Mouse (Mus musculus): ENCODE data around the gene Irf4. TPM values are rescaled to one million over a fixed set of nuclear protein-coding genes. Genes with fewer than 3 reads are reported as not detected.

Gene Irf4
- polyA plus RNA-seq, 1 experiment from 2014 or later: 0.06 TPM

DNA sequence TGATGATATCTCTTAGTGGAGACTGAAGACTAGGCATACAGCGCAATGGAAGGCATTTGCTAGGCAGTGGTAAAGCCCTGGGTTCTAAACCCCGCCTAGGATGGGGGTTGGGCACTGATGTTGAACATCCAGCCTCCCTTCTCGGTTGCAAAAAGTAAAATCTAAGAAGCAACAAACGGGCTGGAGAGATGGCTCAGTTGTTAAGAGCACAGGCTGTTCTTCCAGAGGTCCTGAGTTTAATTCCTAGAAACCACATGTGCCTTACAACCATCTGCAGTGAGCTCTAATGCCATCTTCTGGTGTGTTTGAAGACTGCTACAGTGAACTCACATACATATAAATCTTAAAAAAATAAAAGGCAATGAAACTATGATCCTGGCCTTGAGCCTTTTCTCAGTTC, 13.2 kb downstream of the Irf4 start:
- H3K4me1 ChIP-seq (replicated peaks; ENCODE audit: control insufficient read depth, insufficient read depth, low read length): no peaks in the 10 kb centered on the region
- H3K27me3 ChIP-seq (ENCODE audit: control insufficient read depth, insufficient read depth, low read length): no peaks in the 10 kb centered on the region
- no peak overlapping the region for H3K27ac ChIP-seq (ENCODE audit: low read depth, low read length)
- H3K4me2 ChIP-seq (replicated peaks; ENCODE audit: low read depth, low read length): no peak overlapping the region
- no peak overlapping the region for H3K4me3 ChIP-seq (ENCODE audit: low read depth, low read length)
- no peaks in the 10 kb centered on the region for H3K36me3 ChIP-seq (ENCODE audit: control insufficient read depth, insufficient read depth, low read length)
- DNase-seq (ENCODE audit: low spot score): no peak
- no peak for ATAC-seq (ENCODE audit: low FRiP score)
- H3K9me3 ChIP-seq (ENCODE audit: control insufficient read depth, low read length): no peaks in the 10 kb centered on the region
- WGBS: 84% methylated on average over 4 of the region's 4 CpGs
- H3K9ac ChIP-seq (ENCODE audit: low read depth, low read length): no peak overlapping the region

DNA sequence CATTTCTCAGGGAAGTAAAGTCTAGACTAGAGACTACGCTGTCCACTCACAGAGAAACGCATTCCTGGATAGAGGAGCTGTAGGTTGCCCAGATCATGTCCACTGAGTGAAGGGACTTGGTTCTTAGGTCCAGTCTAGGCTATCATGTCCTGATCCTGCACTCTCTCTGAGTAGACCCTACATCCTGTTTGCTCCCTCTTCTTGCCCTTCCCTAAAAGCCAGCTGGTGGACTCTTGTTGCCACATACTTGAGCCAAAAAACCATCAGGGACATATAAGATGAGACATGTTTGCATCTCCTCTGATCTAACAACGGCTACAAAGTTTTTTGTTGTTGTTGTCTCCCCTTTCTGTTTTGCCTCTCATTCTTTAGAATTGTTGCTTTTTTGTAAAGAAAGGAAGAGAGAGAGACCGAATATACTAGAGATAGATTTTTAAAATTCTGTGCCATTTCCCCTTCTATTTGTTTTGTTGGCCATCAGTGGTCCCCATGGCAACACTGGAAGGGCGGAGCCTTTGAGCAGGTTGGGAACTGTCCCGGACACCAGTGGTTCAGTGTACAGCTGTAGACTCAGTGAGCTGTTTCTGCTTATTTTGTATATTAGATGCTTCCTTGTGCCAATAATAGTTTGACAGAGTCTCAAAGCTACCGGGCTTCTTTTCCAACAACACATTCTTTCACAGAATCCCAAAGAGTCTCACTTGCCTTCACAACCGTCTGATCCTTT, 15.2 kb downstream of the Irf4 start:
- WGBS: 81% methylated on average over 8 of the region's 8 CpGs
- ATAC-seq (ENCODE audit: low FRiP score) (no peak), DNase-seq (ENCODE audit: low spot score) (no peak)

DNA sequence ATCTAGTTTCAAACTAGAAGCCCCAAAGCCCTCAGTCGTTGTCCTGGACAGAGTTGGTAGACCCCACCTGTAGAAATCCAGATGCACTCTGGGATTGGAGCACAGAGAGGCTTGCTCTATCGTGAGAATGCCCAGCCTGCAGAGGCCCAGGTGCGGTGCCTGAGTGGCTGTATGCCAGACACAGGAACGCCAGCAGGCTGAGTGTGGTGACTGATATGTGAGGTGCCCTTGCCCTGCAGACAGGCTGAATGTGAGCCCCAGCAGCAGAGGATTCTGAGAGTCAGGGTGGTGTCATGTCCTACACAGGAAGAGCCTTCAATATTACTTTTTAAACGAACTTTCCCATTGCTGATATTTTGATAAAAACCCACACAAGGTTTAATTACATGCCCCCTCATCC, 16.9 kb downstream of the Irf4 start:
- no peak overlapping the region for H3K9ac ChIP-seq (ENCODE audit: low read depth, low read length)
- H3K4me3 ChIP-seq (ENCODE audit: low read depth, low read length): no peak overlapping the region
- H3K36me3 ChIP-seq (ENCODE audit: control insufficient read depth, insufficient read depth, low read length): no peaks in the 10 kb centered on the region
- H3K4me2 ChIP-seq (replicated peaks; ENCODE audit: low read depth, low read length): no peak overlapping the region
- no peaks in the 10 kb centered on the region for H3K27me3 ChIP-seq (ENCODE audit: control insufficient read depth, insufficient read depth, low read length)
- no peaks in the 10 kb centered on the region for H3K4me1 ChIP-seq (replicated peaks; ENCODE audit: control insufficient read depth, insufficient read depth, low read length)
- DNase-seq (ENCODE audit: low spot score) (no peak), ATAC-seq (ENCODE audit: low FRiP score) (no peak)
- no peak overlapping the region for H3K27ac ChIP-seq (ENCODE audit: low read depth, low read length)
- 78% methylated on average over 5 of the region's 5 CpGs for WGBS
- H3K9me3 ChIP-seq (ENCODE audit: control insufficient read depth, low read length): no peaks in the 10 kb centered on the region

More for the DNA sequence above, 15.2 kb downstream of the Irf4 start:
- no peaks in the 10 kb centered on the region for H3K9me3 ChIP-seq (ENCODE audit: control insufficient read depth, low read length)
- H3K4me2 ChIP-seq (replicated peaks; ENCODE audit: low read depth, low read length): no peak overlapping the region
- no peak overlapping the region for H3K27ac ChIP-seq (ENCODE audit: low read depth, low read length)
- H3K4me3 ChIP-seq (ENCODE audit: low read depth, low read length): no peak overlapping the region
- no peaks in the 10 kb centered on the region for H3K36me3 ChIP-seq (ENCODE audit: control insufficient read depth, insufficient read depth, low read length)
- no peaks in the 10 kb centered on the region for H3K27me3 ChIP-seq (ENCODE audit: control insufficient read depth, insufficient read depth, low read length)
- no peak overlapping the region for H3K9ac ChIP-seq (ENCODE audit: low read depth, low read length)
- H3K4me1 ChIP-seq (replicated peaks; ENCODE audit: control insufficient read depth, insufficient read depth, low read length): no peaks in the 10 kb centered on the region

DNA sequence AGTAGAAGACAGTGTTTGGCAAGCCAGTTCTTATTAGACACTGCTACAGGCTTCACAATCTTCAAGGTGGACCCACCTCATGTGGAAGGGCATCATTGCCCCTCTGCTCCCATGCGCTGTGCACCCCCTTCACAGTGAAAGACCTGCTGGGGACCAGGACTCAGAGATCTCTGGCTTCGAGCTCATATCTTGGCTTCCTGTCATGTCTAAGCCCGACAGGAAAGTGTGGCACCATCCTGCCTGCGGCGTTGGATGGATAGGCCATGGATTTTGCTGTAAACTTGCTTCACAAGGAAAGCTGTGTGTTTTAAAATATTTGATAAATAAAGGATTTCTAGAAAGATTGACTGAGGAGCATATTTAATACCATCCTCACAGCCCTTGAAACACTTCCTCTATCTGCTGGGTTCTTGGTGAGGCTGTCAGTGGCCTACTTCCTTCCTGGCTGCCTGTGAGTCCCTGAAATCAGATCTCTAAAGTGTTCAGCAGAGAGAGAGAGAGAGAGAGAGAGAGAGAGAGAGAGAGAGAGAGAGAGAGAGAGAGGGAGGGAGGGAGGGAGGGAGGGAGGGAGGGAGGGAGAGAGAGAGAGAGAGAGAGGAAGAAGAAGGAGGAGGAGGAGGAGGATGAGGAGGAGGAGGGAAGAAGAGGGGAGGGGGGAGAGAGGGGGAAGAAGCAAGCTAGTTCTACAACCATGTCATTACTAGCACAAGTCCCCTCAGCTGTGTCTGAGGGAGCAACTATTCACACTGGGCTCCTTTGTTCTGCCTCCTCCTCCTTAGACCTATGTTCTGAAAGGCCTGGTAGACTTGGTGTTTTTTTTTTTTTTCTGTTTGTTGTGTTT, 17.8 kb downstream of the Irf4 start:
- Histone ChIP-seq H3K4me3 (ENCODE audit: low read depth, low read length) (no peak overlapping the region), H3K9ac (ENCODE audit: low read depth, low read length) (no peak overlapping the region), H3K9me3 (ENCODE audit: control insufficient read depth, low read length) (no peaks in the 10 kb centered on the region), H3K36me3 (ENCODE audit: control insufficient read depth, insufficient read depth, low read length) (no peaks in the 10 kb centered on the region), H3K27ac (ENCODE audit: low read depth, low read length) (no peak overlapping the region), H3K4me1 (replicated peaks; ENCODE audit: control insufficient read depth, insufficient read depth, low read length) (no peaks in the 10 kb centered on the region), H3K4me2 (replicated peaks; ENCODE audit: low read depth, low read length) (no peak overlapping the region), H3K27me3 (ENCODE audit: control insufficient read depth, insufficient read depth, low read length) (no peaks in the 10 kb centered on the region)
- no peak for DNase-seq (ENCODE audit: low spot score)
- WGBS: 91% methylated on average over 5 of the region's 5 CpGs
- no peak for ATAC-seq (ENCODE audit: low FRiP score)

DNA sequence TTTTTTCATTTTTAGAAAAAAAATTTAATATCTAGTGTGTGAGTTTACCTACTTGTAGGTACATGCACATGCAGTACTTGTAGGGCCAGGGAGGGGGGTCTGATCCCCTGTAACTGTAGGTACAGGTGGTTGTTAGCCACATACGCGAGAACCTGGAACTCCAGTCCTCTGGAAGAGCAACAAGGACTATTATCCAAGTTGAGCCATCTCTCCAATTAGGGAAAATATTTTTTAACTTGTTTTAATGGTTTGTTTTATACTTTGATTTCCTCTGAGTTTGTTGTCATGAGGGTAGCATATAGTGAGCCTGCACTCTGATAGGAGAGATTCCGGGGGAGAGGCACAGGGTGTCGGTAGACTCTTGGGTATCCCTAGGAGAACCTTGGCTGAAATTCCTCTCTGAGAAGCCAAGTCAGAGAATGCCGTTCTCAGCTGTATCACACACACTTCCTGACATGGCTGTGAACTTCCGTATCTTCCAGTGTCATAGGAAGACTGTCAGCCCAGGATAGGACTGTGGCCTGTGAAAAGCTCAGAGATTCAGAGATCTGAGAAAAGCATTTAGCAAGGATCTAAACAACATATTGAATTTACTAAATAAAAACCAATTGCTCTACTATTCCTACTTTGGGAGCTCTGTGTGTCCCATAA, 18.6 kb downstream of the Irf4 start:
- Histone ChIP-seq H3K9ac (ENCODE audit: low read depth, low read length) (no peak overlapping the region), H3K36me3 (ENCODE audit: control insufficient read depth, insufficient read depth, low read length) (no peaks in the 10 kb centered on the region), H3K9me3 (ENCODE audit: control insufficient read depth, low read length) (no peaks in the 10 kb centered on the region), H3K27ac (ENCODE audit: low read depth, low read length) (no peak overlapping the region), H3K4me3 (ENCODE audit: low read depth, low read length) (no peak overlapping the region), H3K4me1 (replicated peaks; ENCODE audit: control insufficient read depth, insufficient read depth, low read length) (no peaks in the 10 kb centered on the region), H3K4me2 (replicated peaks; ENCODE audit: low read depth, low read length) (no peak overlapping the region), H3K27me3 (ENCODE audit: control insufficient read depth, insufficient read depth, low read length) (no peaks in the 10 kb centered on the region)
- no peak for DNase-seq (ENCODE audit: low spot score)
- no peak for ATAC-seq (ENCODE audit: low FRiP score)
- 89% methylated on average over 6 of the region's 6 CpGs for WGBS

DNA sequence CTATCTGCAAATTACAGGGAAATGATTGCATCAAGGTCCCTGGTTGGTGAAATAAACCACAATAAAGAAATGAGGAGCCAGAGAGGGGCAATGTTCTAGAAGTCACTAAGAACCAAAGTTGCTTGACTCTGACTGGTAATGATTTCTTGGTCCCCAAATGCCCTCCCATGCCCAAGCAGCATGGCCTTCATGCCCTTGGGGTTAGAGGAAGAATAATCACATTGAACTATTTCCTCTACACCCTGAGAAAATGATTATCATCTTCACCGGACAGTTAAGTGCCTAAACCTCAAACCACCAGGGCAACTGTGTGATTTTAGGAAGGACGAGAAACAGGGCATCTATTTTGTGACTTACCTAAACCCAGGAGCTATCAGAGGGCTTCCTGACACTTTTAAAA, 27.0 kb downstream of the Irf4 start:
- no peak for DNase-seq (ENCODE audit: low spot score)
- no peak for ATAC-seq (ENCODE audit: low FRiP score)
- no peaks in the 10 kb centered on the region for H3K36me3 ChIP-seq (ENCODE audit: control insufficient read depth, insufficient read depth, low read length)
- no peak overlapping the region for H3K4me2 ChIP-seq (replicated peaks; ENCODE audit: low read depth, low read length)
- H3K27me3 ChIP-seq (ENCODE audit: control insufficient read depth, insufficient read depth, low read length): no peaks in the 10 kb centered on the region
- no peak overlapping the region for H3K4me3 ChIP-seq (ENCODE audit: low read depth, low read length)
- WGBS: 86% methylated on average over 2 of the region's 2 CpGs
- no peaks in the 10 kb centered on the region for H3K4me1 ChIP-seq (replicated peaks; ENCODE audit: control insufficient read depth, insufficient read depth, low read length)
- H3K9me3 ChIP-seq (ENCODE audit: control insufficient read depth, low read length): no peaks in the 10 kb centered on the region
- no peak overlapping the region for H3K9ac ChIP-seq (ENCODE audit: low read depth, low read length)
- no peak overlapping the region for H3K27ac ChIP-seq (ENCODE audit: low read depth, low read length)

DNA sequence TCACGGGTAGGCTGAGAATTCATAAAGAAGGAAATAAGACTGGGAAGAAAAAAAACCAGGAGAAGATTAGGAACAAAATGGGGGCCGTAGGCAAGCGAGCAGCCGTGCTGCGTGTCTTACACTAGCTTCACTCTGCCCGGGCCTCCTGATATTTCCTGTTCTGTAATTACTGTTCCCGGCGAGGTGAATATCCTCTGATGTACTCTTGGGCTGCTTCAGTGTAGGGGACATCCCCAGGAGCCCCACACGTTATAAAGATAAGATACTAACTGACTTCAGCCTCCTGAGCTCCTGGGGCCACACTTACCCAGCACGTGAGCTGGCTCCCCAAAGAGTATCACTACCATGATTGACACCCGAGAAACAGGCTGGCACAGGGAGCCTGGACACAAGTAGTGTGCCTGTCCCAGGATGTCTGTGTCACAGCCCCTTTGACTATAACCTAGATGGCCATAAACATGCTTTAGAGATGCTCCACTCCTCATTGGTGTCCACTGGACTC, 28.7 kb downstream of the Irf4 start:
- no peaks in the 10 kb centered on the region for H3K9me3 ChIP-seq (ENCODE audit: control insufficient read depth, low read length)
- DNase-seq (ENCODE audit: low spot score): no peak
- no peaks in the 10 kb centered on the region for H3K27me3 ChIP-seq (ENCODE audit: control insufficient read depth, insufficient read depth, low read length)
- WGBS: 78% methylated on average over 11 of the region's 11 CpGs
- no peak overlapping the region for H3K9ac ChIP-seq (ENCODE audit: low read depth, low read length)
- no peaks in the 10 kb centered on the region for H3K4me1 ChIP-seq (replicated peaks; ENCODE audit: control insufficient read depth, insufficient read depth, low read length)
- no peak for ATAC-seq (ENCODE audit: low FRiP score)
- H3K4me3 ChIP-seq (ENCODE audit: low read depth, low read length): no peak overlapping the region
- H3K4me2 ChIP-seq (replicated peaks; ENCODE audit: low read depth, low read length): no peak overlapping the region
- H3K36me3 ChIP-seq (ENCODE audit: control insufficient read depth, insufficient read depth, low read length): no peaks in the 10 kb centered on the region
- H3K27ac ChIP-seq (ENCODE audit: low read depth, low read length): no peak overlapping the region

DNA sequence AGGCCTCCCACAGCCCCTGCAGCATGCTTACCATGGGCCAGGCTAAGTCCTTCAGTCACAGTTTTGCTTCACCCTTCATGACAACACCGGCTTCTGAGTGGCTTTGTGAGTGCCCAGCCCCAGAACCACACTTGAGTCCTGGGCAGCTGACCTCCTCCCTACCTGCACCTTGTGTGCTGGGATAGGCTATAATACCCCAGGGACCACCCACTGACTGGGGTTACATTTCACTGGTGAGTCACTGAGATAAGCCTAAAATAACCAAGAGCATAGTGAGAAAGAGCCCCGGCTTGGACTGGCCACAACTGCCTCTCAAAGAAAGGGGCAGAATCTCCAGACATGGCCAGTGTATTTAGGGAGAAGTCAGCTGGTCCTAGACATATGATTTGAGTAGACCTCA, 32.9 kb downstream of the Irf4 start:
- WGBS: 76% methylated on average over 2 of the region's 2 CpGs
- DNase-seq (ENCODE audit: low spot score) (no peak), ATAC-seq (ENCODE audit: low FRiP score) (no peak)
- Histone ChIP-seq H3K4me1 (replicated peaks; ENCODE audit: control insufficient read depth, insufficient read depth, low read length) (no peaks in the 10 kb centered on the region), H3K4me2 (replicated peaks; ENCODE audit: low read depth, low read length) (no peak overlapping the region), H3K27me3 (ENCODE audit: control insufficient read depth, insufficient read depth, low read length) (no peaks in the 10 kb centered on the region), H3K36me3 (ENCODE audit: control insufficient read depth, insufficient read depth, low read length) (no peaks in the 10 kb centered on the region), H3K27ac (ENCODE audit: low read depth, low read length) (no peak overlapping the region), H3K4me3 (ENCODE audit: low read depth, low read length) (no peak overlapping the region), H3K9ac (ENCODE audit: low read depth, low read length) (no peak overlapping the region), H3K9me3 (ENCODE audit: control insufficient read depth, low read length) (no peaks in the 10 kb centered on the region)
